Mouse (Mus musculus) midbrain, embryonic 12.5 days (tissue): ENCODE data around the gene Alox8. TPM values are rescaled to one million over a fixed set of nuclear protein-coding genes. Genes with fewer than 3 reads are reported as not detected.

Experiments used
- ATAC-seq: fragments of 200-750 bp; cut with Nextera tagmentation; 2 replicates; pipeline ENCODE4 v1.8.0; 2017; ENCODE audit warnings: low read depth, moderate TSS enrichment, moderate library complexity; ENCODE audit not compliant: low FRiP score
- H3K27ac ChIP-seq: fragments of 300-500 bp; sonication (generic); replicated peaks from 2 replicates; pipeline ENCODE4 v1.5.1; 2016; ENCODE audit warnings: mild to moderate bottlenecking
- H3K27me3 ChIP-seq: fragments of 300-500 bp; sonication (generic); 2 replicates; pipeline ENCODE4 v1.6.1; 2016; ENCODE audit warnings: mild to moderate bottlenecking
- H3K36me3 ChIP-seq: fragments of 300-500 bp; sonication (generic); 2 replicates; pipeline ENCODE4 v1.6.1; 2016
- H3K4me1 ChIP-seq: fragments of 300-500 bp; sonication (generic); 2 replicates; pipeline ENCODE4 v1.6.1; 2016
- H3K4me2 ChIP-seq: fragments of 300-500 bp; sonication (generic); replicated peaks from 2 replicates; pipeline ENCODE4 v1.6.1; 2016; ENCODE audit warnings: mild to moderate bottlenecking, moderate library complexity
- H3K4me3 ChIP-seq: fragments of 300-500 bp; sonication (generic); 2 replicates; pipeline ENCODE4 v1.5.1; 2016; ENCODE audit warnings: mild to moderate bottlenecking
- H3K9ac ChIP-seq: fragments of 300-500 bp; sonication (generic); replicated peaks from 2 replicates; pipeline ENCODE4 v1.6.1; 2016; ENCODE audit warnings: mild to moderate bottlenecking, moderate library complexity
- H3K9me3 ChIP-seq: fragments of 300-500 bp; sonication (generic); 2 replicates; pipeline ENCODE4 v1.6.1; 2016; ENCODE audit warnings: mild to moderate bottlenecking
- WGBS: fragments of 180-500 bp; shearing (Covaris S2); methylation state at CpG from one replicate; pipeline ENCODE4 v1.1.7; 2016; 5-methylcytosine and 5-hydroxymethylcytosine counted together
- polyA plus RNA-seq: library from polyadenylated mRNA; unstranded; fragments of >200 nt; fragmentation: Nextera tagmentation; extraction: Ambion mirVana; gene quantifications from 2 replicates; pipeline ENCODE4 v1.2.1, GENCODE M21; 2016

The Alox8 gene
- polyA plus RNA-seq, 1 experiment from 2014 or later, result 0.13 TPM

DNA sequence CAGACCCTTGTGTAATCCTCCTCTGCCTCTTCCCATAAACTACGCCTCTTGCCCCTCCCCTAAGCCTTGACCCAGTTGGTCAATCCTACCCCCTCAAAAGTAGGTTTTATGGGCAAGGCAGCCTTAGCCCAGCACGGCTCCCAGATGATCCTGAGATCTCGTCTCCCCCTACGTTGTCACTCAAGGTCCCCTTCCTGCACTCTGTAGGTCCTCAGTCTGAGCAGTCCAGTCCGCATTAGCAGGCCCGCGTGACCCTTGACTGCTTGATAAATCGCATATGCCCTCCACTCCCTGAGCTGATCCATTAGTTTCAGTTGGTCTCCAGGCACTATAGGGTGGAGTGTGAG lies 63.0 kb downstream of the Alox8 start:
- Histone ChIP-seq H3K4me3 (peak overlapping the region; percentile 45), H3K9me3 (no peaks in the 10 kb centered on the region), H3K9ac (peak overlapping the region; percentile 44; the same call in 1 of the 2 replicates), H3K4me1 (peaks cover 12% of the 10 kb centered on the region; the same call in 1 of the 2 replicates), H3K4me2 (peak overlapping the region; percentile 67), H3K36me3 (no peaks in the 10 kb centered on the region), H3K27ac (no peak overlapping the region), H3K27me3 (peaks cover 39% of the 10 kb centered on the region)
- ATAC-seq, result no peak
- 26% methylated on average over 8 of the region's 8 CpGs for WGBS

Other genes starting within 250 kb of the Alox8 start
- 5.9 and 6.7 TPM in 2 replicates for gene Arhgef15, start 240.4 kb downstream of the Alox8 start, polyA plus RNA-seq
- 1.7 and 1.9 TPM in 2 replicates for gene Slc25a35, start 229.7 kb downstream of the Alox8 start, polyA plus RNA-seq
- gene Rangrf, start 222.7 kb downstream of the Alox8 start, polyA plus RNA-seq, result 39.2 and 42.1 TPM in 2 replicates
- 34.7 and 38.7 TPM in 2 replicates for gene Pfas, start 189.4 kb downstream of the Alox8 start, polyA plus RNA-seq
- 72.4 and 77.1 TPM in 2 replicates for gene Ctc1, start 181.9 kb downstream of the Alox8 start, polyA plus RNA-seq
- gene Aurkb, start 152.2 kb downstream of the Alox8 start, polyA plus RNA-seq, result 139 and 142 TPM in 2 replicates
- 13.3 and 16.3 TPM in 2 replicates for gene Borcs6, start 138.1 kb downstream of the Alox8 start, polyA plus RNA-seq
- gene Tmem107, start 127.0 kb downstream of the Alox8 start, polyA plus RNA-seq, result 45.1 and 48.3 TPM in 2 replicates
- gene Vamp2, start 109.4 kb downstream of the Alox8 start, polyA plus RNA-seq, result 123 and 131 TPM in 2 replicates
- 9.8 and 10.9 TPM in 2 replicates for gene Per1, start 102.6 kb downstream of the Alox8 start, polyA plus RNA-seq
- 0.21 and 0.38 TPM in 2 replicates for gene Hes7, start 77.4 kb downstream of the Alox8 start, polyA plus RNA-seq
- 0.18 and 0.29 TPM in 2 replicates for gene 9130213A22Rik, start 75.3 kb downstream of the Alox8 start, polyA plus RNA-seq
- gene Aloxe3, start 71.9 kb downstream of the Alox8 start, polyA plus RNA-seq, result 0.66 and 0.67 TPM in 2 replicates
- gene Alox12b, start 40.9 kb downstream of the Alox8 start, polyA plus RNA-seq, result 0.06 TPM in 1 of 2 replicates, not detected in the other
- gene Gucy2e, start 39.2 kb upstream of the Alox8 start, polyA plus RNA-seq, result 0.23 and 0.25 TPM in 2 replicates
- 40.1 and 45.6 TPM in 2 replicates for gene Cntrob, start 125.9 kb upstream of the Alox8 start, polyA plus RNA-seq
- gene Trappc1, start 126.1 kb upstream of the Alox8 start, polyA plus RNA-seq, result 186 and 187 TPM in 2 replicates
- 4.4 and 4.5 TPM in 2 replicates for gene Kcnab3, start 128.4 kb upstream of the Alox8 start, polyA plus RNA-seq
- gene Rnf227, start 142.6 kb upstream of the Alox8 start, polyA plus RNA-seq, result 48.4 and 50.5 TPM in 2 replicates
- gene Chd3, start 171.6 kb upstream of the Alox8 start, polyA plus RNA-seq, result 78.7 and 88.5 TPM in 2 replicates
- gene Naa38, start 197.6 kb upstream of the Alox8 start, polyA plus RNA-seq, result 98.9 and 105 TPM in 2 replicates
- gene Cyb5d1, start 197.8 kb upstream of the Alox8 start, polyA plus RNA-seq, result 52.9 and 53.8 TPM in 2 replicates
- 11.4 and 12.1 TPM in 2 replicates for gene Tmem88, start 200.4 kb upstream of the Alox8 start, polyA plus RNA-seq
- 48.7 and 50.7 TPM in 2 replicates for gene Kdm6b, start 215.8 kb upstream of the Alox8 start, polyA plus RNA-seq